Mouse (Mus musculus) hindbrain, embryonic 16.5 days (tissue): ENCODE data around the gene Srek1. TPM values are rescaled to one million over a fixed set of nuclear protein-coding genes. Genes with fewer than 3 reads are reported as not detected.
A peak's percentile ranks its signal among the peaks of the same experiment; 100 is the strongest.

Experiments
- ATAC-seq: fragments of 200-750 bp; cut with Nextera tagmentation; 2 replicates; pipeline ENCODE4 v1.8.0; 2017; ENCODE audit warnings: moderate TSS enrichment, moderate library complexity
- H3K27ac ChIP-seq: fragments of 300-500 bp; sonication (generic); 2 replicates; pipeline ENCODE4 v1.5.1; 2014; ENCODE audit warnings: low read depth, mild to moderate bottlenecking, control low read depth, low read length, moderate library complexity
- H3K27me3 ChIP-seq: fragments of 300-500 bp; sonication (generic); replicated peaks from 2 replicates; pipeline ENCODE4 v1.6.1; 2014; ENCODE audit warnings: low read length; ENCODE audit not compliant: control insufficient read depth, insufficient read depth
- H3K36me3 ChIP-seq: fragments of 300-500 bp; sonication (generic); 2 replicates; pipeline ENCODE4 v1.6.1; 2014; ENCODE audit warnings: mild to moderate bottlenecking, low read length, moderate library complexity, mixed read lengths; ENCODE audit not compliant: control insufficient read depth, insufficient read depth
- H3K4me1 ChIP-seq: fragments of 300-500 bp; sonication (generic); 2 replicates; pipeline ENCODE4 v1.6.1; 2014; ENCODE audit warnings: low read depth, low read length; ENCODE audit not compliant: control insufficient read depth, insufficient read depth
- H3K4me2 ChIP-seq: fragments of 300-500 bp; sonication (generic); 2 replicates; pipeline ENCODE4 v1.6.1; 2014; ENCODE audit warnings: mild to moderate bottlenecking, low read length, control low read depth, moderate library complexity
- H3K4me3 ChIP-seq: fragments of 300-500 bp; sonication (generic); 2 replicates; pipeline ENCODE4 v1.5.1; 2014; ENCODE audit warnings: mild to moderate bottlenecking, low read length, control low read depth, moderate library complexity
- H3K9ac ChIP-seq: fragments of 300-500 bp; sonication (generic); 2 replicates; pipeline ENCODE4 v1.6.1; 2014; ENCODE audit warnings: low read depth, mild to moderate bottlenecking, control low read depth, low read length, moderate library complexity
- H3K9me3 ChIP-seq: fragments of 300-500 bp; sonication (generic); 2 replicates; pipeline ENCODE4 v1.6.1; 2014; ENCODE audit warnings: mild to moderate bottlenecking, low read length, moderate library complexity; ENCODE audit not compliant: control insufficient read depth
- WGBS: fragments of 180-500 bp; shearing (Covaris S2); extraction: QIAGEN DNeasy Blood & Tissue Kit; methylation state at CpG from one replicate; pipeline ENCODE4 v1.1.7; 2014; 5-methylcytosine and 5-hydroxymethylcytosine counted together
- polyA plus RNA-seq: library from polyadenylated mRNA; unstranded; fragments of >200 nt; fragmentation: Nextera tagmentation; extraction: Ambion mirVana; gene quantifications from 2 replicates; pipeline ENCODE4 v1.2.1, GENCODE M21; 2015

Gene Srek1
- polyA plus RNA-seq, 1 experiment from 2014 or later = 53.8 TPM

DNA sequence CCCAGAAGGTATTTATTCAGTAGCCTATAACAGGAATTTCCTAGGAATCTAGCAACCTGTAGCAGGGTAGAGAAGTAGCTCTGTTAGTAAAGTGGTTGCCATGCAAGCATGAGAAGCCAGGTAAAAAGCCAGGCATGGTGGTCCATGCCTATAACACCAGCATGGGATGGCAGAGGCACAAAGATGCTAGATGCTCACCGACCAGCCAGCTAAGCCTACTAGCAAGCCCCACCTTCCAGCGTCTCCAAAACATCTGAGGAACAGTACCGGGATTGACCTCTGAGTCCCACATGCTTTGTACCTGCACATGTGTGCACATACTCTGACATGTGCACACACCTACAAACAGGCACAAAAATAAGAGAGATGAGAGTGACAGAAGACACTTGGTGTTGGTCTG is 72.1 kb downstream of the Srek1 start:
- no peak for ATAC-seq
- Histone ChIP-seq H3K36me3 (no peaks in the 10 kb centered on the region), H3K4me2 (no peak overlapping the region), H3K4me1 (no peaks in the 10 kb centered on the region), H3K9me3 (no peaks in the 10 kb centered on the region), H3K27ac (no peak overlapping the region), H3K4me3 (no peak overlapping the region), H3K9ac (no peak overlapping the region), H3K27me3 (no peaks in the 10 kb centered on the region)
- 85% methylated on average over 3 of the region's 3 CpGs for WGBS

DNA sequence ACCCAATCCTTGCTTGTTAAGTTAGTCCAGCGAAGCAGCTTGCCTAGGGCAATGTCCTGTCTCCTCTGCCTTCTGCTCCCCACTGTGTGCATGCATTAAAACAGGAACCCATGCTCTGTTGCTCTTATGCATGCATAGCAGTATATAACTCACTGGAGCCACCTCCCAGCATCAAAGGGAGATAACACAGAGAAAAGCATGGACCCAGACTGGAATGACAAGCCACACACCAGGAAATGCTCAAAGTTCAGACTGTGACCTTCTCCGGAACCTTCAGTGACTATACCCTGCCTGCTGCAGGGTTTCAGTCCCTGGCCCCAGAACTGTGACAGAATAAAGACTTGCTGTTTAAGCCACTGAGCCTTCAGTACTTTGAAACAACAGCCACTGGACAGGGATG is 73.7 kb downstream of the Srek1 start:
- Histone ChIP-seq H3K36me3 (no peaks in the 10 kb centered on the region), H3K4me3 (no peak overlapping the region), H3K4me2 (no peak overlapping the region), H3K9ac (no peak overlapping the region), H3K27me3 (no peaks in the 10 kb centered on the region), H3K27ac (no peak overlapping the region), H3K4me1 (no peaks in the 10 kb centered on the region), H3K9me3 (no peaks in the 10 kb centered on the region)
- no peak for ATAC-seq
- 78% methylated on average over 2 of the region's 2 CpGs for WGBS

DNA sequence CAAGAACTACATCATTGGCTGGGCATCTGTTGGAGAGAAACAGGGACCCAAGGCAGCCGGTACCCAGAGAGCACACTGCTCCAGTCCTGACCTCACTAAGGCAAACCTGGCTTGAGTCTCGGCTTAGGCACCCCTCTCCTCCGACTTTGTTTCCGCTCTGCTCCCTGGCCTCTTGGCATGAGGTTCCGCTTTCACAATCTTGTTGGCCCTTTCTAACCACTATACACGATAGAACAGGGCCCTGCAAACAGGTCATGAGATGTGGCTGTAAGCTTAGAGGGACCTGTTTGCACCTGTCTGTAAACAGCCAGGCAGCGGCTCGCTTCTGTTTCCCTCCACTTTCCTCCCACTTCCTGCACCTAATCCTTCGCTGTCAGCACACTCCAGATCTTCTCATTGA is 76.4 kb downstream of the Srek1 start:
- H3K36me3 ChIP-seq = no peaks in the 10 kb centered on the region
- no peak for ATAC-seq

DNA sequence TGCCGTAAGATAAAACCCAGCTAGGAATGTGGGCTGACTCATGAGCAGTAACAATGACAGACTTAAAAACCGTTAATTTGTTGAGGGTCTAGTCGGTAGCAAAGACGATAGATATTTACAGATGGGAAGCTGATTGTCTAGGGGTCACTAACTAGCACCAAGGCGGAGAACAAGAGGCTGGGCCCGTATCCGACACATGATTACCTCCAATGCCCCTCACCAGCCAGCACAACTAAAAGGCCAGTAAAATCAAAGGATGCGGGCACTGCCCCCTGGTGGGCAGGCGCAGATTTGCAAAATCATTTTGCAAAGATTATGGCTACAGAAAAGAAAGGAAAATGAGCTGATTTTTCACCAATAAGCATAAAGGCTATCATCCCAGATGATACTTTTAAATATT is 78.2 kb downstream of the Srek1 start:
- 0 out of 2 replicates have a peak, but pooled peaks have one; percentile 56 for ATAC-seq
- no peaks in the 10 kb centered on the region for H3K36me3 ChIP-seq
- H3K4me3 ChIP-seq = no peak overlapping the region
- WGBS = 38% methylated on average over 9 of the region's 9 CpGs
- no peak overlapping the region for H3K27ac ChIP-seq
- no peaks in the 10 kb centered on the region for H3K9me3 ChIP-seq
- H3K9ac ChIP-seq = no peak overlapping the region
- H3K4me2 ChIP-seq = no peak overlapping the region
- no peaks in the 10 kb centered on the region for H3K27me3 ChIP-seq
- no peaks in the 10 kb centered on the region for H3K4me1 ChIP-seq

More for the DNA sequence above, 76.4 kb downstream of the Srek1 start:
- WGBS = 78% methylated on average over 9 of the region's 9 CpGs
- Histone ChIP-seq H3K4me1 (no peaks in the 10 kb centered on the region), H3K27me3 (no peaks in the 10 kb centered on the region), H3K4me2 (no peak overlapping the region), H3K4me3 (no peak overlapping the region), H3K27ac (no peak overlapping the region), H3K9ac (no peak overlapping the region), H3K9me3 (no peaks in the 10 kb centered on the region)

DNA sequence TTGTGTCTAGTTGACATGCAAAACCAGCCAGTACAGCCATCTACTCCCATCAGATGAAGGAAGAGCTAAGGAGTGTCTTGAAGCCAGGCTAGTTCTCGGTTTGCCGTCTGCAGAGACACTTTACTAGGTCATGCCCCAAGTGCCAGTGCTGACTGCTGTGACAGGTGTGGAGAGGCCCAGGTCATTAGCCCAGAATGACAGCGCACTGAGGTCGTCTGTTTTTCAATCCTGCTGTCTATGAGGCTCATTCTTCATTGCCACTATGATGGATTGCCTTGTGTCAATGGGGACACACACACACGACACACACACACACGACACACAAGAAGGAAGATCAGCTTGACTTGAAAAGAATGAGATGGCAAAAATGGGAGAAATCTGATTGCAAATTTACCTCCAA is 79.0 kb downstream of the Srek1 start:
- Histone ChIP-seq H3K27me3 (no peaks in the 10 kb centered on the region), H3K9ac (no peak overlapping the region), H3K4me2 (no peak overlapping the region), H3K27ac (no peak overlapping the region), H3K36me3 (no peaks in the 10 kb centered on the region), H3K4me3 (no peak overlapping the region), H3K9me3 (no peaks in the 10 kb centered on the region), H3K4me1 (no peaks in the 10 kb centered on the region)
- WGBS = 69% methylated on average over 6 of the region's 6 CpGs
- ATAC-seq = peak; percentile 34; the same call in 1 of the 2 replicates

Other genes starting within 250 kb of the Srek1 start
- gene Erbin, start 145.9 kb upstream of the Srek1 start, polyA plus RNA-seq = 5.4 and 5.6 TPM in 2 replicates